Mouse (Mus musculus) intestine, embryonic 15.5 days (tissue): ENCODE results near the gene Kctd11. TPM values are rescaled to one million over a fixed set of nuclear protein-coding genes. Genes with fewer than 3 reads are reported as not detected.
"Not testable (repeated sequence)": the region's sequence is repeated elsewhere in the genome, so short reads cannot be mapped to it uniquely, and the experiment has no call there.

Experiments used
- ATAC-seq: fragments of 200-750 bp; cut with Nextera tagmentation; 2 replicates; pipeline ENCODE4 v1.8.0; 2017; ENCODE audit warnings: moderate TSS enrichment, moderate library complexity
- H3K27ac ChIP-seq: fragments of 300-500 bp; sonication (generic); 2 replicates; pipeline ENCODE4 v1.5.1; 2015; ENCODE audit warnings: mild to moderate bottlenecking, inconsistent platforms
- H3K27me3 ChIP-seq: fragments of 300-500 bp; sonication (generic); replicated peaks from 2 replicates; pipeline ENCODE4 v1.6.1; 2015; ENCODE audit warnings: inconsistent platforms
- H3K36me3 ChIP-seq: fragments of 300-500 bp; sonication (generic); 2 replicates; pipeline ENCODE4 v1.6.1; 2015; ENCODE audit warnings: inconsistent platforms
- H3K4me1 ChIP-seq: fragments of 300-500 bp; sonication (generic); replicated peaks from 2 replicates; pipeline ENCODE4 v1.6.1; 2015; ENCODE audit warnings: inconsistent platforms
- H3K4me2 ChIP-seq: fragments of 300-500 bp; sonication (generic); replicated peaks from 2 replicates; pipeline ENCODE4 v1.6.1; 2015; ENCODE audit warnings: mild to moderate bottlenecking, inconsistent platforms
- H3K4me3 ChIP-seq: fragments of 300-500 bp; sonication (generic); replicated peaks from 2 replicates; pipeline ENCODE4 v1.5.1; 2015; ENCODE audit warnings: inconsistent platforms
- H3K9ac ChIP-seq: fragments of 300-500 bp; sonication (generic); 2 replicates; pipeline ENCODE4 v1.6.1; 2015; ENCODE audit warnings: inconsistent platforms
- H3K9me3 ChIP-seq: fragments of 300-500 bp; sonication (generic); 2 replicates; pipeline ENCODE4 v1.6.1; 2016; ENCODE audit warnings: inconsistent platforms
- WGBS: fragments of 180-500 bp; shearing (Covaris S2); methylation state at CpG from one replicate; pipeline ENCODE4 v1.1.7; 2015; 5-methylcytosine and 5-hydroxymethylcytosine counted together
- polyA plus RNA-seq: library from polyadenylated mRNA; unstranded; fragments of >200 nt; fragmentation: Nextera tagmentation; extraction: Ambion mirVana; gene quantifications from 2 replicates; pipeline ENCODE4 v1.2.1, GENCODE M21; 2015

The Kctd11 gene
- polyA plus RNA-seq, 1 experiment from 2014 or later = 5.2 TPM

DNA sequence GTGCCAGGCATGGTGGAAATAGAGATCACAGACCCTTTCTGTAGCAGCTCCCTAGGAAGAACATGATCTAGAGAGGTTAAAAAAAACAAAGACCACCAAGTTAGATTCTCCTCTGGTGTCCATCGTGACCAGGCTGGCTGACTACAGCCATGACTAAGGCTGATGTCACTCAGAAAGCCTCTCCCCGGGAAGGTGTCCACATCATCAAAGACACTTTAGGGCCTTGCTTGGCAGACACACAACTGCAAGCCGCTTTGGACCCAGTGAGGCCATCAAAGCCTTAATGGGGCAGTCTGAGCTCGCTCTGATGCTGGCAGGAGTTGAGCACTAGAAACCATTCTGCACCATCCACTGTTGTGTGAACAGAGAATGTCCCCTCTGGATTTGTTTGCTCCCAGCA lies 8.8 kb downstream of the Kctd11 start:
- H3K4me1 ChIP-seq = 0 out of 2 replicates have a peak, but pooled peaks cover 4% of the 10 kb centered on the region
- H3K9ac ChIP-seq = no peak overlapping the region
- H3K4me2 ChIP-seq = no peak overlapping the region
- H3K36me3 ChIP-seq = no peaks in the 10 kb centered on the region
- no peaks in the 10 kb centered on the region for H3K9me3 ChIP-seq
- no peak for ATAC-seq
- H3K27ac ChIP-seq = no peak overlapping the region
- H3K4me3 ChIP-seq = no peak overlapping the region
- no peaks in the 10 kb centered on the region for H3K27me3 ChIP-seq
- WGBS = 80% methylated on average over 4 of the region's 4 CpGs

DNA sequence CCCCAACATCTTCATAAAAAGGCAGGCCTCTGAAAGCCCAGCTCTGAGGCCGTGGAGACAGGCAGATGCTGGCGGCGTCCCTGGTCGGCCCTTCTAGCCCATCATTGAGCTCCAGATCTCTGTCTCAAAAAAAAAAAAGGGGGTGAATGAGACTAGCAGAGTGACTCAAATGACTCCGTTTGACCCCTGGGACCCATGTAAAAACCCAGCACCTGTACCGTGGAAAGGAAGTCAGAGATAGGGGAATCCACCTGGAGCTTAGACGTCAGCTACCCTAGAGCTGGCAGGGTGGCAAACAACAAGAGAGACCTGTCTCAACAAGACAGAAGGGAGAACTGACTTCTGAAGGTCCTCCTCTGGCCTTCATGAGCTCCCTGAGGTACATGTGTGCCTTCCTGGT lies 9.4 kb downstream of the Kctd11 start:
- Histone ChIP-seq H3K9ac (no peak overlapping the region), H3K4me2 (no peak overlapping the region), H3K36me3 (no peaks in the 10 kb centered on the region), H3K27ac (no peak overlapping the region), H3K27me3 (no peaks in the 10 kb centered on the region), H3K9me3 (no peaks in the 10 kb centered on the region), H3K4me3 (no peak overlapping the region), H3K4me1 (no peaks in the 10 kb centered on the region)
- WGBS = 84% methylated on average over 7 of the region's 7 CpGs
- no peak for ATAC-seq

DNA sequence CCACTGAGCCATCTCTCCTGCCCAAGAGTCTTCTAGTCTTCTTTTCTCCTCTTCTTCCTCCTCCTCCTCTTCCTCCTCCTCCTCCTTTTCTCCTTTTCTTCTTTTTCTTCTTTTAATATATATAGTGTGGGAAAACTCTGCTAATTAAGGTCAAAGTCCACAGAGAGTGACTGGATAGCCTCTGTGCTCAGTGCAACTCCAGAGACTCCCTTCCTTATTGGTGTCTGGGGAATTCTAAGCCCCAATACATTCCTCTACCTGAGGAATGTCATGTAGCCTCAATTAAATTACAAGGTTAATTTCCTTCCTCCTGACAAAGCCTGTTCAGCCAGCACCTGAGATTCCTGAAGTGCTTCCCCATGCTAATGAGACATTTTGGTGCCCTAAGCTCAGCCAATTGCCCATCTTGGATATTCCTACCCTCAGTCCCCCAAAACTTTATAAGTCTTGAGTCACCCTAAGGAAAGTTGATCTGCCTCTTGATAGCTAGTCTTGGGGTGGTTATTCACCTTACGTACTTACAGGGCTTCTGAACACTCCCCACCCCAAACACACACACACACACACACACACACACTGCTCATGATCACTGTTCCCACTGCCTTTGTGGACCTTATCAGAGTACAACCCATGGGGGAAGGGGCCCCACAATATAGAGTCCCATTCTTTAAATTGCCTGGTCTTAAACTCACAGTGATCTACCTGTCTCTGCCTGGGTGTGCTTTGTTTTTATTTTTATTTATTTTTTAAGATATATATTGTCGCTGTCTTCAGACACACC lies 10.7 kb downstream of the Kctd11 start:
- H3K36me3 ChIP-seq = no peaks in the 10 kb centered on the region
- 82% methylated on average over 2 of the region's 2 CpGs for WGBS
- H3K27me3 ChIP-seq = no peaks in the 10 kb centered on the region
- H3K9ac ChIP-seq = no peak overlapping the region
- H3K4me2 ChIP-seq = no peak overlapping the region
- H3K4me1 ChIP-seq = no peaks in the 10 kb centered on the region
- H3K9me3 ChIP-seq = no peaks in the 10 kb centered on the region
- ATAC-seq = peak; percentile 85
- no peak overlapping the region for H3K4me3 ChIP-seq
- no peak overlapping the region for H3K27ac ChIP-seq

DNA sequence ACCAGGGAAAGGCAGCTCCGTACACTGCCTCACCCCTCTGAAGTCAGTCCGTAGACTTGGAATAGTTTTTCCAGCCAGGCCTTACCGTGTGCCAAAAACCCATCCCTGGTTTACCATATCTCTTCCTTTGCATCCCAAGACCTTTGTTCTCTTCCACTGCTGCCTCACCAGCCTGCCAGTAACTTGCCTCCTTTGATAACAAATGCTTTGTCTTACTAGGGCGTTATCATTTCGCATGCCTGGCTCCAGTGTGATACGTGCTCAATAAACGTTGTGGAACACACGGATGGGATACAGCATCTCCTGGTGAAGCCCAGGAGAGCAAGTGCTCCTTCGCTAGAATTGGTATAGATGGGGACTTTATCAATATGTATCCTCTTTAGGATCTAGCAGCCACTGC lies 13.9 kb downstream of the Kctd11 start:
- 57% methylated on average over 9 of the region's 9 CpGs for WGBS

DNA sequence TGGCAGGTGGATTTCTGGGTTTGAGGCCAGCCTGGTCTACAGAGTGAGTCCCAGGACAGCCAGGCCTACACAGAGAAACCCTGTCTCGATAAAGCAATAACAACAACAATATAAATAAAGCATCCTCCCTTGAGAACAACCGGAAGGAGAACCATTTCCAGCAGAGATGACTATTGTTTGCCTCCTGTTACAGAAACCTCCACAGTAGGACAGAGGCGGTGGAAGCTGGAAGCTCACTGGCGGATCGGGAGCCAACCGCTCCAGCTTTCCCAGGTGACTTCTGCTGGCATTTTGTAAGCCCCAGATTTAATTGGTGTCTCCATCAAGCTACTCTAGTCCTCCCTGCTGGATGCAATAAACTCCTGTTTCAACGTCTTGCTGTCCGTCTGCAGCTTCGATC lies 15.6 kb downstream of the Kctd11 start:
- ATAC-seq = no peak
- 82% methylated on average over 9 of the region's 9 CpGs for WGBS
- H3K27me3 ChIP-seq = no peaks in the 10 kb centered on the region

More for the DNA sequence above, 13.9 kb downstream of the Kctd11 start:
- Histone ChIP-seq H3K4me2 (no peak overlapping the region), H3K9ac (0 out of 2 replicates have a peak overlapping the region, but pooled peaks have one; percentile 17), H3K36me3 (no peaks in the 10 kb centered on the region), H3K4me3 (no peak overlapping the region), H3K4me1 (no peaks in the 10 kb centered on the region), H3K27me3 (no peaks in the 10 kb centered on the region), H3K27ac (no peak overlapping the region), H3K9me3 (no peaks in the 10 kb centered on the region)
- no peak for ATAC-seq

DNA sequence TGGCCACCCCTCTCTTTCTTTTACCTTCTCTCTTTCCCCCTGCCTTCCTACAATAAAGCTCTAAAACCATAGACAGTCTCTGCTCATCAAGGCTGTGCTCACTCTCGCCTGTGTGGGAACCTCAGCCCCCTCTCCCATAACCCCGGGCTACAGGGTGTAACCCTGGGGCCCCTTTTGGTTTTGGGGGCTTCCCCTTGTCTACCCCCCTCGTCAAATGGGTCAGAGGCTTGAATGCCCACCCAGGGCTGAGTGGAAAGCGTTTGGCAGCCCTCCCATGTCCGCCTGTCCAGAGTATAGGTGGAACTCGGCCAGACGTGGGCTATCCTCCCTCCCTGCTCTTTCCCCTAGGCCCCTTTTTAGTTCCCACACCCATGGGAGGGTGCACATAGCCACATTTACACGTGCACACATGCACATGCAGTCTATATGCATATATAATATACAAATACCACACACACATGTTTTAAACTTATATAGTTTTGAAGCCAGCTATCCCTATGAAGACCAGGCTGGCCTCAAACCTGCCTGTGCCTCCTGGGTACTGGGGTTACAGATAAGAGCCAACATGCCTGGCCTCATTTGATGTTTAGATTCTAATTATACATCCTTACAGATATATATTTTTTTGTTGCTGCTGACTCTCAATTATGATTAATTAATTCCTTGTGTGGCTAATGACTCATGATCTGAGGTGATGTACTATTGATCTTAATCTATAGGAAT lies 16.9 kb downstream of the Kctd11 start:
- Histone ChIP-seq H3K36me3 (no peaks in the 10 kb centered on the region), H3K9me3 (no peaks in the 10 kb centered on the region), H3K4me1 (no peaks in the 10 kb centered on the region), H3K9ac (no peak overlapping the region), H3K27me3 (no peaks in the 10 kb centered on the region), H3K4me3 (no peak overlapping the region), H3K4me2 (no peak overlapping the region), H3K27ac (no peak overlapping the region)
- ATAC-seq = no peak
- 47% methylated on average over 8 of the region's 8 CpGs for WGBS

More for the DNA sequence above, 15.6 kb downstream of the Kctd11 start:
- H3K4me3 ChIP-seq = no peak overlapping the region
- H3K27ac ChIP-seq = no peak overlapping the region
- no peak overlapping the region for H3K4me2 ChIP-seq
- no peaks in the 10 kb centered on the region for H3K36me3 ChIP-seq
- H3K9ac ChIP-seq = no peak overlapping the region
- H3K4me1 ChIP-seq = no peaks in the 10 kb centered on the region
- no peaks in the 10 kb centered on the region for H3K9me3 ChIP-seq

DNA sequence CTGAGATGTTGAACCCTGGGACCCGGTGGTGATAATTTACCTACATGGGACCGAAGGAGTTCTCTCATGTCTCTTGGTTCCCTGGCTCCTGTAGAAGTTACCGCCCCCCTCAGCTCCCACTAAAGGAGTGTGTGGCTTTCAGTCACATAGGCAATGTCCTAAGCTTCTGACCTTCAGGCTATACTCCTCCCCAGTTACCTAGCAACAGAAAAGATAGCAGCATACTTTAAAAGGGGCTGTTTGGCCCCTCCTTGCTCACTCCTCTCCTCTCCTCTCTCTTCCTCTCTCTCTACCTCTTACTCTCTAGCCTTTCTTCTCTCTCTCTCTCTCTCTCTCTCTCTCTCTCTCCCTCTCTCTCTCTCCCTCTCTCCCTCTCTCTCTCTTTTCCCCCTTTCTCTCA lies 17.5 kb downstream of the Kctd11 start:
- not testable (repeated sequence) for H3K27me3 ChIP-seq, H3K4me1 ChIP-seq, H3K9ac ChIP-seq, H3K27ac ChIP-seq, H3K4me3 ChIP-seq, H3K9me3 ChIP-seq, H3K36me3 ChIP-seq, H3K4me2 ChIP-seq, ATAC-seq
- 66% methylated on average over 3 of the region's 3 CpGs for WGBS

DNA sequence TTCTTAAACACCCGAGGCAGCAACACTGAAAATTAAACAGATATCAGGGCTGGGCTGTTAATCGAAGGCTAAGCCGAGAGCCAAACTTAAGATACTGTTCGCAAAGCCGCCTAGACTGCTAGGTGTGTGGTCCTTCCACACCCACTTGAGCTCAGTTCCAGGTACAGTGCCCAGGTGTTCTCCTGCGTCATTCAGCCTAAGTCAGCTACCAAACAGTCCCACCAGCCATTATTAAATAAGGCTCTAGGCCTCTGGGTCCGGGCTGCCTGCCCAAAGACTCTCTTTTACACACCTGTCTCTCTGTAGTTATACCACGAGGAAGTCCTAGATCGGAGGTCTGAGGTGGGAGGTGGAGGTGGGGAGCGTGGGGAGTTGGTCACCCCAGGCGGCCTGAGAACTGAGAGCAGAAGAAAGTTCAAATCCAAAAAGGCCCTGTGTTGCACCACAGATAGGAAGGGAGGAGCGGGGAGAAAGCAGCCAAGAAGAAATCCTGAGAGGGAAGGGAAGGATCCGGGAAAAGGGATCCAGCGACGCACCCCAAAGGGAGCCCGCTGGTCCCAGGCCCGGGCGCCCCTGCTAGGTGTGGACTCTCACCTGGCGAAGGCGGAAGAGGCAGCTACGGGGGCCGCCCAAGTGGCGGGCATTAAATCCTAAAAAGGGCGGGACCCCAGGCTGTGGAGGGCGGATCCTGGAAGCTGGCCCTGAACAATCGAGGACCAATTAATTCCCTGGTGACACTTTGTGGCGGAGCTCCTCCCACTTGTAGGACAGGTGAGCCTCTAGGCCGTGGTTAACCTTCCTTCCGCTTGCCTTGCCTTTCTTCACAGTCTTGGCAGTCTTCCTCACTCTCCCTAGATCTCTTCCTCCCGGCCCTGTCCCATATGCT lies 22.9 kb downstream of the Kctd11 start, which contains the start of gene Tnk1:
TSS of gene Tnk1 (minus strand) at position 618 of the 886 bp plus-strand sequence.
- peak; percentile 90 for ATAC-seq
- Histone ChIP-seq H3K9ac (peak within 1 kb of the TSS; percentile 47), H3K36me3 (no peaks in the 10 kb centered on the region), H3K4me3 (peak within 1 kb of the TSS; percentile 40), H3K4me2 (peak within 1 kb of the TSS; percentile 44), H3K4me1 (no peaks in the 10 kb centered on the region), H3K9me3 (no peaks in the 10 kb centered on the region), H3K27me3 (peaks cover 10% of the 10 kb centered on the region), H3K27ac (peak within 1 kb of the TSS; percentile 79)
- WGBS = 14% methylated on average over 30 of the region's 30 CpGs

DNA sequence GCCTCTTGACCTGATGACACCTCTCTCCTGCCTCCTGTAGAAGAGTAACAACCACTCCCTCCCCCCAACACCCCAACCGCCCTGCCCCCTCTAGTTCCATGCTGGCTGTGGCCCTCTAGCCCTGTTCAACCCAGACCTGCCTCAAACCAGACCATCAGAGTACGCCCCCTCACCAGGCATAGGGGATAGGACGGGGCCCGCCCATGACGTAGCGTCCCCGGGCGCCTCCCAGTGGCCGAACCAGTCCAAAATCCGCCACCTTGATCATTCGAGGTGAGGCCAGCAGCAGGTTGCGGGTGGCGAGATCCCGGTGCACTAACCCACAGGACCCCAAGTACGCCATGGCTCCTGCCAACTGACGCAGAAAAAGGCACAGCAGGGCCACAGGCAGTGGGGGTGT lies 25.9 kb downstream of the Kctd11 start:
- 0 out of 2 replicates have a peak overlapping the region, but pooled peaks have one; percentile 20 for H3K4me2 ChIP-seq
- H3K27ac ChIP-seq = no peak overlapping the region
- H3K4me1 ChIP-seq = no peaks in the 10 kb centered on the region
- peaks cover 10% of the 10 kb centered on the region for H3K27me3 ChIP-seq
- 36% methylated on average over 16 of the region's 16 CpGs for WGBS
- H3K4me3 ChIP-seq = no peak overlapping the region
- H3K36me3 ChIP-seq = peaks cover 22% of the 10 kb centered on the region
- no peak for ATAC-seq
- H3K9me3 ChIP-seq = no peaks in the 10 kb centered on the region
- H3K9ac ChIP-seq = no peak overlapping the region

DNA sequence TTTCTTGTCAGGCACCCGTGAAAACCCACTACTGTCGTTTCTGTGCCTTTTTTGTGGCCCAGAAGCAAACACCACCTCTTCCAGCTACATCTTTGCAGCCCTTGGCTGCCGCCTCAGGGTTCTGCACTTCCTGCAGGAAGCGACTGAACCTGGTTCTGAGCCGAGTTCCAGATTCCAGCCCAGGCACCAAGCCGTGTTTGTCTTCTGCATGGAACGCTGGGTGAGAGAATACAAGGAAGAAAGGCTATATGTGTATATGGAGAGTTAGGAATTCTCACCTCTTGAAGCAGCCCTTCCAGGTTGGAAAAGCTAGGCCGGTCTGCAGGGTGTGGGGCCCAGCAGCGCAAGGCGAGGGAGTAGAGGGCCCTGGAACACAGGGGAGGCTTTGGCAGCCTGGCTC lies 26.5 kb downstream of the Kctd11 start:
- WGBS = 82% methylated on average over 10 of the region's 10 CpGs
- H3K9me3 ChIP-seq = no peaks in the 10 kb centered on the region
- H3K4me1 ChIP-seq = no peaks in the 10 kb centered on the region
- H3K27me3 ChIP-seq = peaks cover 10% of the 10 kb centered on the region
- H3K4me2 ChIP-seq = no peak overlapping the region
- H3K4me3 ChIP-seq = no peak overlapping the region
- no peak overlapping the region for H3K9ac ChIP-seq
- peaks cover 28% of the 10 kb centered on the region for H3K36me3 ChIP-seq
- no peak for ATAC-seq
- H3K27ac ChIP-seq = no peak overlapping the region

DNA sequence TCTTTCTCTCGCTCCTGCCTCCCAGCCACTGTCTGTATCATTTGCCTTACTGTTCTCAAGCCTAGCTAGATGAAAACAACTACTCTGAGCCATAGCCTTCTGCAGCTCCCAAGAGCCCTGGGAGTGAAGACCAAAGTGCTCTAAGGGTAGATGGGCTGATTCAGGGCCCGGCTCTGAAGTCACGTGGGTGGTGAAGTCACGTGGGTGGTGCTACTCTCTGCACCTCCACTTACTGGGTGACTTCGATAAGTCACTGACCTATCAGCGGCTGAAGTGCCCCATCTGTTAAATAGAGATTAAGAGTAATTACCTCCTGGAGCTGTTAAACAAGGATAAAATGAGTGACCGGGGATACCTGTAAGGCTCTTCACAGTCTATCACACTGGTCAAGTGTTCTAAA lies 27.2 kb downstream of the Kctd11 start:
- H3K9me3 ChIP-seq = no peaks in the 10 kb centered on the region
- H3K4me2 ChIP-seq = no peak overlapping the region
- no peaks in the 10 kb centered on the region for H3K4me1 ChIP-seq
- 55% methylated on average over 7 of the region's 7 CpGs for WGBS
- H3K27ac ChIP-seq = no peak overlapping the region
- no peak overlapping the region for H3K9ac ChIP-seq
- peaks cover 10% of the 10 kb centered on the region for H3K27me3 ChIP-seq
- peak; percentile 67 for ATAC-seq
- H3K36me3 ChIP-seq = peaks cover 33% of the 10 kb centered on the region
- H3K4me3 ChIP-seq = no peak overlapping the region

DNA sequence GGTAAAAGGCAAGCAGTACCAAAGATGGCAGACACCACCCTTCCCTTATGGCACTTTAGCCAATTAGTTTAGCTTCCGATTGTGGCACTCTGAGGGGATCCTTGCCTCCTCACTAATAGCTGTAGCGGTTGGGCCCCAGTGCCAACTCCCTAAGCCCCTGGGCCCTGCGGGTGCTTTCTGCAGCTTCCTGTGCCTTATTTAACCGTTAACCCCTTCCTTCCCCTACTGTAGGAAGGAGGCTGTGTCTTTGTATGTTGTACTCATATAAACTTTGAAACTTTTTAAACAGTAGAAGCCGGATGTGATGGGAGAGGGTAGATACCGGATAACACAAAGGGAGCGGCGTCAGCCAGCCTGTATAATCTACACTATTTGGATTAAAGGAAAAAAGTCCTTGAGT lies 30.5 kb downstream of the Kctd11 start:
- H3K36me3 ChIP-seq = peaks cover 33% of the 10 kb centered on the region
- H3K27me3 ChIP-seq = no peaks in the 10 kb centered on the region
- H3K4me1 ChIP-seq = peaks cover 15% of the 10 kb centered on the region
- no peak overlapping the region for H3K27ac ChIP-seq
- 72% methylated on average over 8 of the region's 8 CpGs for WGBS
- H3K4me2 ChIP-seq = no peak overlapping the region
- no peak for ATAC-seq
- no peak overlapping the region for H3K4me3 ChIP-seq
- H3K9me3 ChIP-seq = no peaks in the 10 kb centered on the region
- H3K9ac ChIP-seq = no peak overlapping the region
